Mouse (Mus musculus): Measurements from ENCODE around the gene Rnf151.

DNA sequence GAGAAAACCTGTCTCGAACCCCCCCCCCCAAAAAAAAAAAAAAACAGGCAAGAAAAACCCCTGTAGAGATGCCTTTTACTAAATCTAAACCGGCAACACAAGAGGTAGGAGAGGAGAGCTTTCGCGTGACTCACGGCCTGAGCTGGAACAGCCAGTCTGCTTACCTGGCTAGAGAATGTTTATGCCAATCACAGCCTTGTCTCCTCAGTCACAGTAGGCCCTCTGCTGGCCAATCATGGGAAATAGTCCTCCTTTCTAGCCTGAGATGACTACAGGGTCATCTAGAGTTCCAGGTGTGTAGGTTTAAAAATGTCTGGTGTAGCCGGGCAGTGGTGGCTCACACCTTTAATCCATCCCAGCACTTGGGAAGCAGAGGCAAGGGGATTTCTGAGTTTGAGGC lies 50.4 kb downstream of the Rnf151 start:
- TF ChIP-seq EP300 (IDR thresholded peaks at IDR 0.05) = no peak
- TF ChIP-seq CTCF (IDR thresholded peaks at IDR 0.05) = peak; percentile 88

Measured in lung, postnatal 0 days (tissue).